Mouse (Mus musculus) lung, postnatal 0 days (tissue): ENCODE data around the gene Alox8.

ENCODE experiments used
- CTCF ChIP-seq: IDR thresholded peaks from 2 replicates; pipeline ENCODE4 v1.5.1; 2016; ENCODE audit warnings: antibody characterized with exemption, mild to moderate bottlenecking
- EP300 ChIP-seq: IDR thresholded peaks from 2 replicates; pipeline ENCODE4 v1.6.1; 2016; ENCODE audit warnings: antibody characterized with exemption, mild to moderate bottlenecking, control low read depth

DNA sequence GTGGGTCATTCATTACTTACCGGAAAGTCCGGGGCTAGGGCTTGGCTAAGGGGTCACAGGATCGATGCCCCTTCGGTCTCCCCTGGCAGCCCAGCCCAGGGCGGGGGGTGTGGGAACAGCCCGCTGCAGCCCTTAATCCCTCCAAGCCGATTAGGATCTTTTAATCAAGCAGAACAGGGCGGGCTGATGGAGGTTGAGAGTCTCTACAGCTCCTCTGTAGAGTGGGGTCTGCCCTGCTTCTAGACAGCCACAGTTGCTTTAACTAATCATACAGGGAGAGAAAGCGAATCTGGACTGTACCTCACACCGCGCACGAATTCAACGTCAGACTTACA lies 39.2 kb upstream of the Alox8 start, which contains the start of gene Gucy2e:
- no peak for TF ChIP-seq CTCF
- no peak for TF ChIP-seq EP300
